Mouse (Mus musculus): Measurements from ENCODE around the gene D5Ertd579e. TPM values are rescaled to one million over a fixed set of nuclear protein-coding genes. Genes with fewer than 3 reads are reported as not detected.
"Not testable (repeated sequence)": the region's sequence is repeated elsewhere in the genome, so short reads cannot be mapped to it uniquely, and the experiment has no call there.

D5Ertd579e gene
- polyA plus RNA-seq, 1 experiment from 2014 or later, result 23.7 TPM

DNA sequence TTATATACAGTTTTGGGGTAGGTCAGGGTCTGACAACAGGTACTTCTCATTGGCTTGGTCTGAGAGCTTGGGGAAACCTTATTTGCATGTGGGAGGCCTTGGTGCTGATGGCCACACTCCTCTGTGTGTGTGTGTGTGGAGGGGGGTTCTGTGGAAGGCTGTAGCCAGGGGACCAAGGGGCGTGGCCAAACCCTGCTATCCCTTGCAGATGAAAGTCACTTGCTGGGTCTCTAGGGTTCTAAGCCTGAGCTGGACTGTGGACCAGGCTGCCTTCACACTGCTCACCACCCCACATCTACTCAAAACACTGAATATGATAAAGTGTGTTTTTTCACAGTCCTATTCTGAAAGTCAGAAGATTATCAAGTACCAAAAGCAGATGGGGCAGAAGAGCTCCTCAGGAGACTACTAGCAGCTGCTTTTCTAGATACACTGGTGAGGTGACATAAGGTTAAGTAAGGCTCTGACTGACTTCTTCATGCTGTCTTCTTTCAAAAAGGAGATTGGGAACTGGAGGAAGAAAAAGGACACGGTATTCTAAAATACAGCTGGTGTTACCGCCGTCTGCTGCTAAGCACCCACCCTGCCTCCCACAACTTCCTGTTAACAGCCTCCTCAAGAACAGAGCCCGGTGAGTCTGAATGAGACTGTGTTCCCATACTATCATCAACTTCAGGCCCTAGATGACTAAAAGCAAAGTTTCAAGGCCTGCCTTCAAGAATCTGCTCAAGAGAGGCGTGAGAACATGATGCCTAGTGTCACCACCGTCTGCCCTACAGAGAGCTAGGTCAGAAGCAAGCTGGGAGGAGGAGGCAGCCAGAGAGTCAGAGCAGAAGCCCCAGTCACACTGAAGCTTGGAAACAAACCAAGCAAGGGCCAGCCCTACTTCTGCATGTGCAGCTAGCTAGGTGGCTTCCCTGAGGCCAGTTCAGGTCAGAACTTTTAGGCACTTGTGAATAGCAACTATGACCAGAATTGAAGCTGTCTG lies 26.5 kb downstream of the D5Ertd579e start:
- Histone ChIP-seq H3K36me3 (peaks cover 66% of the 10 kb centered on the region), H3K27ac (replicated peaks) (no peak overlapping the region), H3K4me1 (no peaks in the 10 kb centered on the region), H3K4me3 (no peak overlapping the region), H3K27me3 (ENCODE audit: low read depth, poor library complexity, severe bottlenecking) (no peaks in the 10 kb centered on the region), H3K9me3 (replicated peaks) (no peaks in the 10 kb centered on the region)
- 90% methylated on average over 7 of the region's 7 CpGs for WGBS
- DNase-seq (ENCODE audit: low spot score), result no peak

- 92% methylated on average over 8 of the region's 8 CpGs for WGBS
- no peak for DNase-seq (ENCODE audit: low spot score)
- Histone ChIP-seq H3K9me3 (replicated peaks) (no peaks in the 10 kb centered on the region), H3K36me3 (peaks cover 66% of the 10 kb centered on the region), H3K27me3 (ENCODE audit: low read depth, poor library complexity, severe bottlenecking) (no peaks in the 10 kb centered on the region), H3K4me3 (no peak overlapping the region), H3K27ac (replicated peaks) (no peak overlapping the region), H3K4me1 (no peaks in the 10 kb centered on the region)
These were observed 27.3 kb downstream of the D5Ertd579e start for GRCm38 (mm10) chr5:36668572-36668971.

GRCm38 (mm10) chr5:36667986-36668385 lies 27.8 kb downstream of the D5Ertd579e start:
- not testable (repeated sequence) for H3K4me1 ChIP-seq; H3K4me3 ChIP-seq; H3K27ac ChIP-seq (replicated peaks); H3K9me3 ChIP-seq (replicated peaks); DNase-seq (ENCODE audit: low spot score); H3K27me3 ChIP-seq (ENCODE audit: low read depth, poor library complexity, severe bottlenecking)
- WGBS, result 86% methylated on average over 2 of the region's 2 CpGs
- H3K36me3 ChIP-seq, result peaks cover 66% of the 10 kb centered on the region

DNA sequence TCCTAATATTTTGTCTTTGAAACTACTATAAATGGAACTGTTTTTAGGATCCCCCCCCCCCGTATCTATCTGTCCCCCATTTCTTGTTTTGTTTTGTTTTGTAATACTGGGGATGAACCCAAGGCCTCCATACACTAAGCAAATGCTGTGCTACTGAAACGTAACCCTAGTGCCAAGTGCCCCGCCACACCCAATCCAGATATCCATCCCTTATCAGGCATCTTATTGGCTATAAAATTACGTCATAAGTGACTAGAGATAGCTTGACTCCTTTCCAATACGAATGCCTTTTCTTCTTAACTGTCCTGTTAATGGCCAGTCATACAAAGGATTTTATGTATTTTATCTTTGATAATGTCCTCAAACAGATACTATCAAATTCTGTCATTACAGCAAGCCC lies 28.7 kb downstream of the D5Ertd579e start:
- no peak for DNase-seq (ENCODE audit: low spot score)
- WGBS, result 93% methylated on average over 5 of the region's 5 CpGs
- Histone ChIP-seq H3K9me3 (replicated peaks) (no peaks in the 10 kb centered on the region), H3K4me3 (no peak overlapping the region), H3K36me3 (peaks cover 65% of the 10 kb centered on the region), H3K27ac (replicated peaks) (no peak overlapping the region), H3K27me3 (ENCODE audit: low read depth, poor library complexity, severe bottlenecking) (no peaks in the 10 kb centered on the region), H3K4me1 (no peaks in the 10 kb centered on the region)

GRCm38 (mm10) chr5:36666699-36667098 lies 29.1 kb downstream of the D5Ertd579e start:
- 93% methylated on average over 2 of the region's 2 CpGs for WGBS
- H3K27me3 ChIP-seq (ENCODE audit: low read depth, poor library complexity, severe bottlenecking); H3K4me1 ChIP-seq; H3K4me3 ChIP-seq; H3K9me3 ChIP-seq (replicated peaks); DNase-seq (ENCODE audit: low spot score); H3K27ac ChIP-seq (replicated peaks): not testable (repeated sequence)
- H3K36me3 ChIP-seq, result peaks cover 62% of the 10 kb centered on the region

- Histone ChIP-seq H3K36me3 (peaks cover 33% of the 10 kb centered on the region), H3K4me1 (no peaks in the 10 kb centered on the region), H3K27me3 (ENCODE audit: low read depth, poor library complexity, severe bottlenecking) (no peaks in the 10 kb centered on the region), H3K9me3 (replicated peaks) (no peaks in the 10 kb centered on the region), H3K27ac (replicated peaks) (no peak overlapping the region), H3K4me3 (no peak overlapping the region)
- 84% methylated on average over 2 of the region's 2 CpGs for WGBS
- no peak for DNase-seq (ENCODE audit: low spot score)
These were observed 32.5 kb downstream of the D5Ertd579e start for GRCm38 (mm10) chr5:36663329-36663728.

DNA sequence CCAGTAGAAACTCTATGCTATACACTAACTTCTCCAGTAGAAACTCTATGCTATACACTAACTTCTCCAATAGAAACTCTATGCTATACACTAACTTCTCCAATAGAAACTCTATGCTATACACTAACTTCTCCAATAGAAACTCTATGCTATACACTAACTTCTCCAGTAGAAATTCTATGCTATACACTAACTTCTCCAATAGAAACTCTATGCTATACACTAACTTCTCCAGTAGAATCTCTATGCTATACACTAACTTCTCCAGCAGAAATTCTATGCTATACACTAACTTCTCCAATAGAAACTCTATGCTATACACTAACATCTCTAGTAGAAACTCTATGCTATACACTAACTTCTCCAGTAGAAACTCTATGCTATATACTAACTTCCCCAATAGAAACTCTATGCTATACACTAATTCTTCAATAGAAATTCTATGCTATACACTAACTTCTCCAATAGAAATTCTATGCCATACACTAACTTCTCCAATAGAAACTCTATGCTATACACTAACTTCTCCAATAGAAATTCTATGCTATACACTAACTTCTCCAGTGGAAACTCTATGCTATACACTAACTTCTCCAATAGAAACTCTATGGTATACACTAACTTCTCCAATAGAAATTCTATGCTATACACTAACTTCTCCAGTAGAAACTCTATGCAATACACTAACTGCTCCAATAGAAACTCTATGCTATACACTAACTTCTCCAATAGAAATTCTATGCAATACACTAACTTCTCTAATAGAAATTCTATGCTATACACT lies 34.7 kb downstream of the D5Ertd579e start:
- not testable (repeated sequence) for H3K9me3 ChIP-seq (replicated peaks); DNase-seq (ENCODE audit: low spot score); H3K27me3 ChIP-seq (ENCODE audit: low read depth, poor library complexity, severe bottlenecking); H3K4me1 ChIP-seq; H3K27ac ChIP-seq (replicated peaks); H3K4me3 ChIP-seq
- peaks cover 24% of the 10 kb centered on the region for H3K36me3 ChIP-seq

DNA sequence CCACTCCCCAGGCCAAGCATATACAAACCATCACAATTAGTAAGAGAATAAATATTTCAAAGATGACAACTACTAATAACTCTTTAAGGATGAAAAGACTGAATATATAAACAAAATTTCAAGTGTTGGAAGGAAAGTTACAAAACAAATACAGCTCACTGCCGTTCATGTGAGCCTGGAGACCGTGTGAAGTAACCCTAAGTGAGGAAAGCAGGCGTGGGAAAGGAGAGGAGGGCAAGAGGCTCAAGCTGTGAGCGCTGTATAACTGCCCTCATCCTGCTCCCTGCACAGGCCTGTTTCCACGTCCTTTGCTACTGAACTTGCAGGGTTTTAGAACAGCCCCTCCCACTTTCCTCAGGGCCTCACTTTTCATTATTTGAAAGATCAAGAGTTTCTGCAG lies 70.2 kb downstream of the D5Ertd579e start:
- WGBS, result 83% methylated on average over 5 of the region's 5 CpGs
- Histone ChIP-seq H3K4me3 (no peak overlapping the region), H3K36me3 (peaks cover 48% of the 10 kb centered on the region), H3K9me3 (replicated peaks) (no peaks in the 10 kb centered on the region), H3K27ac (replicated peaks) (no peak overlapping the region), H3K4me1 (no peaks in the 10 kb centered on the region), H3K27me3 (ENCODE audit: low read depth, poor library complexity, severe bottlenecking) (no peaks in the 10 kb centered on the region)
- no peak for DNase-seq (ENCODE audit: low spot score)

- no peak overlapping the region for H3K27ac ChIP-seq (replicated peaks)
- H3K36me3 ChIP-seq, result peaks cover 43% of the 10 kb centered on the region
- no peaks in the 10 kb centered on the region for H3K27me3 ChIP-seq (ENCODE audit: low read depth, poor library complexity, severe bottlenecking)
- WGBS, result 95% methylated on average over 5 of the region's 5 CpGs
- no peaks in the 10 kb centered on the region for H3K4me1 ChIP-seq
- no peak for DNase-seq (ENCODE audit: low spot score)
- H3K9me3 ChIP-seq (replicated peaks), result no peaks in the 10 kb centered on the region
- no peak overlapping the region for H3K4me3 ChIP-seq
These were observed 72.2 kb downstream of the D5Ertd579e start for GRCm38 (mm10) chr5:36623670-36624069.

DNA sequence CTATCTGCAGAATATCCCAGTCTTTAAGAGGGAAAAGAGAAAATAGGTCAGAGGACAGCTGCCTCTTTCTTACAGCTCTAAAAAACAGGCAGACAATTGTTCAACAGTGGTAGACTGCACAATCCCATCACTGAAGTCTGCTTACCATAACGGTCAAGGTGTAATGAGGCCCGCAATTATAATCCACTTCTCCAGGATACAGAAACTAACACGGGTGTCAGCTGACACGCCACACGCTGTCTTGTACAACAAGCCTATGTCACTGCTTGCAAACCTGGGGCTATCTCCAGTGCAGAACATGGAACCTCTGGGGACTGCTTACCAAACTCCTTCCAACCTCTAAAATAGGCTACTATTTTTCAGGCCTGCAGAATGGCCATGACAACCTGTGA lies 74.8 kb downstream of the D5Ertd579e start:
- no peak overlapping the region for H3K27ac ChIP-seq (replicated peaks)
- no peak for DNase-seq (ENCODE audit: low spot score)
- H3K9me3 ChIP-seq (replicated peaks), result no peaks in the 10 kb centered on the region
- no peak overlapping the region for H3K4me3 ChIP-seq
- no peaks in the 10 kb centered on the region for H3K27me3 ChIP-seq (ENCODE audit: low read depth, poor library complexity, severe bottlenecking)
- WGBS, result 95% methylated on average over 5 of the region's 5 CpGs
- no peaks in the 10 kb centered on the region for H3K4me1 ChIP-seq
- peaks cover 47% of the 10 kb centered on the region for H3K36me3 ChIP-seq

- no peak for DNase-seq (ENCODE audit: low spot score)
- H3K27me3 ChIP-seq (ENCODE audit: low read depth, poor library complexity, severe bottlenecking), result no peaks in the 10 kb centered on the region
- H3K27ac ChIP-seq (replicated peaks), result no peak overlapping the region
- H3K4me3 ChIP-seq, result no peak overlapping the region
- H3K9me3 ChIP-seq (replicated peaks), result no peaks in the 10 kb centered on the region
- H3K36me3 ChIP-seq, result peaks cover 49% of the 10 kb centered on the region
- H3K4me1 ChIP-seq, result no peaks in the 10 kb centered on the region
- WGBS, result 90% methylated on average over 8 of the region's 8 CpGs
These were observed 75.3 kb downstream of the D5Ertd579e start for GRCm38 (mm10) chr5:36620409-36621057.

- Histone ChIP-seq H3K27me3 (ENCODE audit: low read depth, poor library complexity, severe bottlenecking) (no peaks in the 10 kb centered on the region), H3K9me3 (replicated peaks) (no peaks in the 10 kb centered on the region), H3K4me3 (no peak overlapping the region), H3K27ac (replicated peaks) (no peak overlapping the region), H3K4me1 (no peaks in the 10 kb centered on the region), H3K36me3 (peaks cover 61% of the 10 kb centered on the region)
- DNase-seq (ENCODE audit: low spot score), result no peak
- WGBS, result 93% methylated on average over 5 of the region's 5 CpGs
These were observed 76.9 kb downstream of the D5Ertd579e start for GRCm38 (mm10) chr5:36618890-36619289.

Measured in midbrain, embryonic 10.5 days (tissue).